Mouse (Mus musculus) stomach, postnatal 0 days (tissue): ENCODE measurements around the gene Cux1. TPM values are rescaled to one million over a fixed set of nuclear protein-coding genes. Genes with fewer than 3 reads are reported as not detected.

Source experiments
- ATAC-seq: fragments of 200-750 bp; cut with Nextera tagmentation; 2 replicates; pipeline ENCODE4 v1.8.0; 2017; ENCODE audit not compliant: low FRiP score, low TSS enrichment
- DNase-seq: peaks from one replicate; pipeline ENCODE4 v3.0.0-alpha.2; 2016; ENCODE audit warnings: low spot score
- H3K27ac ChIP-seq: fragments of 300-500 bp; sonication (generic); replicated peaks from 2 replicates; pipeline ENCODE4 v1.5.1; 2014; ENCODE audit warnings: mild to moderate bottlenecking, control low read depth
- H3K27me3 ChIP-seq: fragments of 300-500 bp; sonication (generic); 2 replicates; pipeline ENCODE4 v1.6.1; 2014; ENCODE audit warnings: low read length; ENCODE audit not compliant: control insufficient read depth, insufficient read depth
- H3K36me3 ChIP-seq: fragments of 300-500 bp; sonication (generic); 2 replicates; pipeline ENCODE4 v1.6.1; 2014; ENCODE audit warnings: low read length, mixed read lengths; ENCODE audit not compliant: control insufficient read depth, insufficient read depth
- H3K4me1 ChIP-seq: fragments of 300-500 bp; sonication (generic); replicated peaks from 2 replicates; pipeline ENCODE4 v1.6.1; 2014; ENCODE audit warnings: antibody characterized with exemption; ENCODE audit not compliant: control insufficient read depth, insufficient read depth
- H3K4me2 ChIP-seq: fragments of 300-500 bp; sonication (generic); replicated peaks from 2 replicates; pipeline ENCODE4 v1.6.1; 2014; ENCODE audit warnings: low read depth, mild to moderate bottlenecking, control low read depth, moderate library complexity
- H3K4me3 ChIP-seq: fragments of 300-500 bp; sonication (generic); 2 replicates; pipeline ENCODE4 v1.5.1; 2014; ENCODE audit warnings: low read depth, low read length, control low read depth
- H3K9ac ChIP-seq: fragments of 300-500 bp; sonication (generic); 2 replicates; pipeline ENCODE4 v1.6.1; 2014; ENCODE audit warnings: mild to moderate bottlenecking, low read length, control low read depth, mixed read lengths
- H3K9me3 ChIP-seq: fragments of 300-500 bp; sonication (generic); 2 replicates; pipeline ENCODE4 v1.6.1; 2016; ENCODE audit warnings: low read length; ENCODE audit not compliant: control insufficient read depth
- CTCF ChIP-seq: IDR thresholded peaks from 2 replicates; pipeline ENCODE4 v1.5.1; 2016; ENCODE audit warnings: antibody characterized with exemption, low read depth, mild to moderate bottlenecking, moderate library complexity
- EP300 ChIP-seq: optimal IDR thresholded peaks from 2 replicates; pipeline ENCODE3; 2016; ENCODE audit warnings: antibody characterized with exemption
- WGBS: fragments of 180-500 bp; shearing (Covaris S2); extraction: QIAGEN DNeasy Blood & Tissue Kit; methylation state at CpG from one replicate; pipeline ENCODE4 v1.1.7; 2014; 5-methylcytosine and 5-hydroxymethylcytosine counted together
- polyA plus RNA-seq: library from polyadenylated mRNA; unstranded; fragments of >200 nt; fragmentation: Nextera tagmentation; extraction: Ambion mirVana; gene quantifications from 2 replicates; pipeline ENCODE4 v1.2.1, GENCODE M21; 2015

Gene Cux1
- polyA plus RNA-seq, 1 experiment from 2014 or later = 33.7 TPM

DNA sequence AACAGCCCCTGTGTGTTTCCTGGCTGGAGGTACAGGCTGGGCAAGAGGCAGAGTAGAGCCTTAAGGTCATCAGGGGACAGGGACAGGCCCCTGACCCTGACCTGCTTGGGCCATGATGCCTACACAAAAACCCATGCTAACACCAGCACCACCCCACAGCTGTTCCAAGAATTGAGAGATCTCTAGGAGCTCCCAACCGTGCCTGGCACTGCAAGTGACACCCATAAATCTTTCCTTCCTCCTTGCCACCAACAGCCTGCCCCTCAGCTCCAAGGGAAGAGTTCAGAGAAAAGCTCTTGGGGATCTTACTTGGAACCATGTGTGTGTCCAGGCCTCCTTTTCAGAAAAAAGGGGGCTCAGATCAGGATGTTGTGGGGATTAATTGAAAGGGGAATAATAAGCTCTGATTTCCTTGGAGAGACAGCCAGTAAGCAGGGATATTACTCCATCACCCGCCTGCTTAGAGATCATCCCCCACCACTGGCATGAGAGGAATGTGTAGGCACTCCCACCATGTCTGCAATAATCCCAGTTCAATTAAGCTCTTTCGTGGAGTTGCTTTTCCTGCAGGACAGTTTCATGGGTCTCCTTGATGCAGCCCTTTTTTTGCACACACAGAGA is 44.3 kb downstream of the Cux1 start:
- no peak overlapping the region for H3K9ac ChIP-seq
- DNase-seq (no peak), ATAC-seq (no peak)
- no peak for TF ChIP-seq CTCF
- TF ChIP-seq EP300 = no peak
- H3K27ac ChIP-seq = no peak overlapping the region
- no peaks in the 10 kb centered on the region for H3K4me1 ChIP-seq
- 24% methylated on average over 3 of the region's 3 CpGs for WGBS
- H3K9me3 ChIP-seq = no peaks in the 10 kb centered on the region
- H3K4me3 ChIP-seq = no peak overlapping the region
- H3K36me3 ChIP-seq = no peaks in the 10 kb centered on the region
- no peaks in the 10 kb centered on the region for H3K27me3 ChIP-seq
- no peak overlapping the region for H3K4me2 ChIP-seq

GRCm38 (mm10) chr5:136521656-136522055 is 45.6 kb downstream of the Cux1 start:
- no peaks in the 10 kb centered on the region for H3K4me1 ChIP-seq
- H3K9me3 ChIP-seq = no peaks in the 10 kb centered on the region
- no peak overlapping the region for H3K4me3 ChIP-seq
- H3K4me2 ChIP-seq = no peak overlapping the region
- no peaks in the 10 kb centered on the region for H3K36me3 ChIP-seq
- H3K9ac ChIP-seq = no peak overlapping the region
- 81% methylated on average over 3 of the region's 3 CpGs for WGBS
- TF ChIP-seq CTCF (no peak), EP300 (no peak)
- no peaks in the 10 kb centered on the region for H3K27me3 ChIP-seq
- no peak overlapping the region for H3K27ac ChIP-seq
- no peak for ATAC-seq
- no peak for DNase-seq

- ATAC-seq (no peak), DNase-seq (no peak)
- H3K4me1 ChIP-seq = 0 out of 2 replicates have a peak, but pooled peaks cover 2% of the 10 kb centered on the region
- no peaks in the 10 kb centered on the region for H3K36me3 ChIP-seq
- TF ChIP-seq CTCF (no peak), EP300 (no peak)
- no peak overlapping the region for H3K4me3 ChIP-seq
- no peak overlapping the region for H3K4me2 ChIP-seq
- no peaks in the 10 kb centered on the region for H3K9me3 ChIP-seq
- no peak overlapping the region for H3K27ac ChIP-seq
- no peak overlapping the region for H3K9ac ChIP-seq
- WGBS = 86% methylated on average over 3 of the region's 3 CpGs
- no peaks in the 10 kb centered on the region for H3K27me3 ChIP-seq
These were observed 48.4 kb downstream of the Cux1 start for GRCm38 (mm10) chr5:136518648-136519437.

DNA sequence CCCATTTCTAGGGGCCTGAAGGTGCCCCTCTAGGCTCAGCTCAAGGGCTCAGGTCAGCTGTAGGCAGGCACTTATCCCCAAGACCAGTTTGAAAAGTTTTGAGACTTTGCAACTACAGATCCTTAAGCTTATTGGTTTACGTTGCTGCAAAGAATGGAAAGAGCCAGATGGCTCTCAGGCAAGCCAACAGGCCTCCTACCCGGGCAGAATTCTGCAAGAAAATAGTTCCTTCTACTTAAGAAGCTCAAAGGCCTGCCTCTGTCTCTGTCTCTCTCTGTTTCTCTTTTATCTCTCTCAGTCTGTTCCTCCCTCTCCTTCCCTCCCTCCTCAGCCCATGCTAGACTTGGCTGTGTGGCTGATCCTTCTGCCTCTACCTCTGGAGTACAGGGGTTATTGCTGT is 49.8 kb downstream of the Cux1 start:
- ATAC-seq (no peak), DNase-seq (no peak)
- WGBS = 59% methylated on average over 2 of the region's 2 CpGs
- Histone ChIP-seq H3K9me3 (no peaks in the 10 kb centered on the region), H3K36me3 (no peaks in the 10 kb centered on the region), H3K4me2 (no peak overlapping the region), H3K4me3 (no peak overlapping the region), H3K27me3 (no peaks in the 10 kb centered on the region), H3K4me1 (0 out of 2 replicates have a peak, but pooled peaks cover 2% of the 10 kb centered on the region), H3K9ac (no peak overlapping the region), H3K27ac (no peak overlapping the region)
- TF ChIP-seq CTCF (no peak), EP300 (no peak)

- no peak overlapping the region for H3K27ac ChIP-seq
- no peak for ATAC-seq
- H3K4me2 ChIP-seq = no peak overlapping the region
- H3K36me3 ChIP-seq = no peaks in the 10 kb centered on the region
- no peak overlapping the region for H3K9ac ChIP-seq
- 0 out of 2 replicates have a peak, but pooled peaks cover 2% of the 10 kb centered on the region for H3K4me1 ChIP-seq
- H3K4me3 ChIP-seq = no peak overlapping the region
- H3K9me3 ChIP-seq = no peaks in the 10 kb centered on the region
- WGBS = 83% methylated on average over 3 of the region's 3 CpGs
- no peaks in the 10 kb centered on the region for H3K27me3 ChIP-seq
- TF ChIP-seq CTCF = no peak
- TF ChIP-seq EP300 = no peak
- DNase-seq = no peak
These were observed 50.7 kb downstream of the Cux1 start for GRCm38 (mm10) chr5:136516593-136516992.
